Mouse (Mus musculus) gastrocnemius, postnatal 4 days (tissue): ENCODE measurements around the gene Phactr4. TPM values are rescaled to one million over a fixed set of nuclear protein-coding genes. Genes with fewer than 3 reads are reported as not detected.

Experiments used
- DNase-seq, 2 experiments: peaks; one replicate each; pipeline ENCODE4 v3.0.0; 2021 to 2022; ENCODE audit warnings: low spot score in 2 of 2, mixed read lengths in 2 of 2
- long read RNA-seq, 2 experiments: library from polyadenylated mRNA; stranded (forward); transcript quantifications; one replicate each; pipeline ENCODE4 v2.0.0; 2021
- total RNA-seq, 2 experiments: library from RNA; stranded (reverse); gene quantifications; 2 replicates each; pipeline ENCODE4 v1.2.3; 2021

Gene Phactr4
- 10 to 100 TPM; 25.3 to 25.9 TPM for total RNA-seq
- long read RNA-seq, experiment 1, full-length matches to known transcripts: 6 of 9 reads
- long read RNA-seq, experiment 1, partial matches to known transcripts: 3 of 9 reads
- long read RNA-seq, experiment 1, other reads (novel, unspliced or antisense): 0 of 9 reads
- long read RNA-seq, experiment 2, full-length matches to known transcripts: 5 of 10 reads
- long read RNA-seq, experiment 2, partial matches to known transcripts: 3 of 10 reads
- long read RNA-seq, experiment 2, other reads (novel, unspliced or antisense): 2 of 10 reads

GRCm38 (mm10) chr4:132421923-132422782 is at the start of gene Phactr4:
Gene Phactr4 (minus strand): TSS chr4:132422489.
- peak; percentile 92 to 99 for DNase-seq

- DNase-seq: no peak
Observed at GRCm38 (mm10) chr4:132469873-132470272, 47.6 kb upstream of the Phactr4 start.

GRCm38 (mm10) chr4:132464255-132464613 is 41.9 kb upstream of the Phactr4 start:
- no peak for DNase-seq

DNA sequence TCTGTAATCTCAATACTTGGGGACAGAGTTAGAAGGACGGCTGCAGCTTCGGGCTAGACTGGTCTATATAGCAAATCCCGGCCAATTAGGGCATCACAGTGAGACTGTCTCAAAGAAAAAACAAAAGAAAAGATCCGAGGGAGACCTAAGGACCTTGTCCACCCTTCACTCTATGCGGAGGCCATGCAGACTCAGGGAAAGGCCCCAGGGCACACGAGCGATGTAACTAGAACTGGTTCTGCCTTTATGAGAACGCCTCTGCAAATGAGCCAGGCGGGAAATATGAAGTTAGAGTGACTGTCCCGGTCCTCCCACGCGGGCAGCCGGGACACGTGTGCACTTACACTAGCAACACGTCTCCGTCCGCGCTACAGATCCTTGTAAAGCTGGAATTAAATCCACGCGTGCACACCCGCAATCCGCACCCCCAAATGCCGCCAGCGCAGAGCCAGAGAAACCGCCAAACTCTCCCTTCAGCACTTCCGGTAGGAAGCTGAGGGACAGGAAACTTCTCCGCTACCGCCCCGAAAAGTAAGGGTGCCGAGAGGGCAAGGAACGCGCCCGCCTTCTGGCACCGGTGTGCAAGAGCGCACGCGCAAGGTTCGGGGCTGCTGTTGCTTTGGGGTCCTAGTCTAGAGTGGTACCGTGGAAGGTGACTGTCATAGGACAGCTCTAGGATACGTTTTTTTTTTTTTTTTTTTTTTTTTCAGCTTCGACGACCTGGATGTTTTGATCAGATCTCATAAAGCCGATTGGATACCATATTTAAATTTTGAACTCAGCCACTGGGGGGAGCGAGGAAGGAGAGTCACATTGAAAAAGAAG is 41.4 kb upstream of the Phactr4 start, which contains the start of gene Med18:
Med18 (minus strand) TSS at position 492 of the 825 bp plus-strand sequence.
- peak; percentile 78 to 93 for DNase-seq

GRCm38 (mm10) chr4:132462836-132463235 is 40.5 kb upstream of the Phactr4 start:
- DNase-seq: no peak

GRCm38 (mm10) chr4:132460225-132460624 is 37.9 kb upstream of the Phactr4 start:
- no peak for DNase-seq

GRCm38 (mm10) chr4:132455561-132455960 is 33.3 kb upstream of the Phactr4 start:
- DNase-seq: no peak

DNA sequence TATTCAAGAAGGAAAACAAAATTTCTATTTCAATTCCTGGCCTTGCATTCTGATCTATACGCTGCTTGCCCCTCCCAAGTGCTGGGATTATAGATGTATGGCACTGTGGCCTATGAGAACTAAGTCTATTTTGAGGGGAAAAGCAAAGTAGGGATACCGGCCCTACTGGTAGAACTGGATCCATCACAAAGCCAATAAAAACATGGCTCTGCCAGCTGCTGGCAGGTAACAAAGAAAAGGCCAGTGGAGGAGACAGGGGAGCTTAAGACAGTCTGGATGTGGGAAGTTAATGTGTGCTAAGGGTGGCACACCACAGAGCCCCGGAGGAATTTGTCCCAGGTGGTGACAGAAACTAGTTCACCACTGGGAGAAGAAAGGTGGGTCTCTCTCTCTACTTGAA is 32.9 kb upstream of the Phactr4 start:
- no peak for DNase-seq

- DNase-seq: no peak
Observed at GRCm38 (mm10) chr4:132454216-132454615, 31.9 kb upstream of the Phactr4 start.

DNA sequence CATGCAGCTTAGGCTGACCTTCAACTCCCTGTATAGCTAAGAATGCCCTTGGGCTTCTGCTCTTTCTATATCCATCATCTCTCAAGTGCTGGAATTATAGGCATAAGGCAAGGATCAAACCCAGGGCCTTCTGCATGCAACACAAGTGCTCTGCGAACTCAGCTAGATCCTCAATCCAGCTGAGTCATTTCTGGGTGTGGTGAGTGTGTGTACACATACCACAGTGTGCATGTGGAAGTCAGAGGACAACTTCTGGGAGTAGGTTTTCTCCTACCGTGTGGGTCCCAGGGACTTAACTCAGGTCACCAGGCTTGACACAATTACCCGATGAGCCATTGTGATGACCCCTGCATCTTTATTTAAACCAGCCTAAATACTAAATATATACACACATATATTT is 27.5 kb upstream of the Phactr4 start:
- no peak for DNase-seq

DNA sequence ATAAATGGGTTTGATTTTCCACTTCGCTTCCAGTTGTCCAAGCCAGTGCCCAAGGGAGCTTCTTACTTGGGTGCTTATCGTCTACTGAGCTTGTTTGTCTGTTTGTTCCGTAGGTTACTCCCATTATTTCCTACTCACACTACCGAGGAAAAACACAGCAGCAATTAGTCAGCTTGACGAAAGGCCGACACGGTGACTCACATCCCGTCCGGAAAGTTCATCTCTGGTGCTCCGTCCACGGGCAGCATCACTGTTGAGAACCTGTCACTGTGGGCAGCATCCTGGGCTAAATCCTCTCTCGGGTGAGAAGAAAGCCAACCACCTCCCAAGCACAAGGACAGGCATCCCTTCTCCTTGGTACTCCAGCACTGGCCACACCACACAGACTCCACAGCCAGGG is 23.8 kb upstream of the Phactr4 start:
- no peak for DNase-seq

DNA sequence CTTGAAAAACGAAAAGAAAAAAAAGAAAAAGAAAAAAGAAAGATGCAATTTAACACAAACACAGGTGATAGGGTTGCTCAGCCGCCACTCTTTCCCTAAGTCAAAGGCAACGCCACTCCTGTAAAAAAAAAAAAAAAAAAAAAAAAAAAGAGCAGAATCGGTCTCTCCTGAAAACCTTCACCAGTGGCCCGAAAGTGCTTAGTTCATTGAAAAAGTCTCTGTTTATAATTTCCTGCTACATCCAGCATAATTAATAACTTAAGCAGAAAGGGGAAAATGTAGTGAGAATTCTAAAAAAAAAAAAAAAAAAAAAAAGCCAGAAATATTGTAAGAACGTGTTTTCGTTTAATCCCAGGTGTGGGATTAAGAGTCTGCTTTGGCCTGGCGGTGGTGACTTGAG is 22.2 kb upstream of the Phactr4 start:
- no peak for DNase-seq

DNA sequence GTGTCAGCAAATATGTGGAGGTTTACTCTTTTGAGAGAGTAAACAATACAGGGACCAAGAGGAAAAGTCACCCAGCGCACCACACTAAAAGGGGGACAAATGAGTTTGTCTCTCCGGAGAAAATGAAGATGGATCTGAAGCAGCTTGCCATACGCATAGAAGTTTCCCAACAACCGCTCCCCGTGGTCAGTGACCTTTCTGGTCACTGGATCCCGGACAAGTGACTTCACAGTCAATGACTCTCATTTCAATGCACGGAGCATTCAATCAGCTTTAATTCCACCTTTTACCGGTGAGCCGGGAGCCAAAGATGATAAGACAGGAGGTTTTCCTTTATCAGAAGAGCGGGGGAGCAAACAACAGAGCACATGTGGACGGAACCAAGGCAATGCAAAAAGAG is 15.6 kb upstream of the Phactr4 start:
- no peak for DNase-seq

GRCm38 (mm10) chr4:132432717-132433372 is 10.6 kb upstream of the Phactr4 start:
- no peak for DNase-seq

- no peak for DNase-seq
Observed at GRCm38 (mm10) chr4:132428022-132428542, 5.8 kb upstream of the Phactr4 start.

DNA sequence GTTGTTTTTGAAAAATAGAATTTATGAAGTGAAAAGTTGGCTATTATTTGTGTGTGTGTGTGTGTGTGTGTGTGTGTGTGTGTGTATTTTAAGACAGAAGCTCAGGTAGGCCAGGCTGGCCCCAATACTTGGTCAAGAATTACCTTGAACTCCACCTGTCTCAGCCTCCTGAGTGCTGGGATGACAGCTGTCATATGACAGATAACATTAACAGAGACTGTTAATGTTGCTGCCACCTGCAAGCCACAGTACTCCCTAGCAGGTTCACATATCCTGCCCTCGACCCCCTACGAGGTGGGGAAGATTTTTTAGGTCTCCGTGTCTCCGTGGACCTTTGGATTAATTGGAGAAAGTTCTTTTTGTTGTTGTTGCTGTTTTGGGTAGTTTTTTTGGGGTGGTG is 5.2 kb upstream of the Phactr4 start:
- no peak for DNase-seq

DNA sequence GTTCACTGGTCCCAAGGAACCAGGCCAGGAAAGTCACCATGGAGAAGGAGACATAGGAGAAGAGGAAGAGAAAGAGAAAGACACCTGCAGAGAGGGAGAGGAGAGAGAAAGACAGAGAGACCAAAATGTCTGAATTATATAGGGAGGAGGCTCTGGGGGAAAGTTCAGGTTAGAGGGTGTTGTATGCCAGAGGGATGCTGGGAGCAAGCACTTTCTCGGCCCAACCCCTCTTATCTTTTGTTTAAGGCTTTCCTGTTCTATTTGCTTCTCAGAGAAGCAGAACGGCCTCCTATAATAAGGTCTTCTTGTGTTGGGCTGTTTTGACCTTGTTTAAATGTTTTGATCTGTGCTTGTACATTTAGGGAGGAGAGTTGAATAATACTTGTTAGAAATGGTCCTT is 3.7 kb upstream of the Phactr4 start:
- DNase-seq: no peak

DNA sequence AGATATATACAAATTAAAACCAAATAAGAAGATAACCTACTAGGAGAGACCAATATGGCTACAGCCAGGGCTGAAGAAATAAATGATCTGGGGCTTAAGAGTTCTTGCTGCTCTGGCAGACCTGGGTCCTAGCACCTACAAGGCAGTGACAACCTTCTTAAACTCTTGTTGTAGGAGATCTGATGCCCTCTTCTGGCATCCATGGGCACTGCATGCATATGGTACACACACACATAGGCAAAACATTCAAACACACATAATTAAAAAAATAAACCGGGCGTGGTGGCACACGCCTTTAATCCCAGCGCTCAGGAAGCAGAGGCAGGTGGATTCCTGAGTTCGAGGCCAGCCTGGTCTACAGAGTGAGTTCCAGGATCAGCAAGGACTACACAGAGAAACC is 2.5 kb upstream of the Phactr4 start:
- DNase-seq: no peak

- DNase-seq: peak in 1 of 2 experiments; percentile 11
Observed at GRCm38 (mm10) chr4:132421556-132421922, 750 bp downstream of the Phactr4 start.

DNA sequence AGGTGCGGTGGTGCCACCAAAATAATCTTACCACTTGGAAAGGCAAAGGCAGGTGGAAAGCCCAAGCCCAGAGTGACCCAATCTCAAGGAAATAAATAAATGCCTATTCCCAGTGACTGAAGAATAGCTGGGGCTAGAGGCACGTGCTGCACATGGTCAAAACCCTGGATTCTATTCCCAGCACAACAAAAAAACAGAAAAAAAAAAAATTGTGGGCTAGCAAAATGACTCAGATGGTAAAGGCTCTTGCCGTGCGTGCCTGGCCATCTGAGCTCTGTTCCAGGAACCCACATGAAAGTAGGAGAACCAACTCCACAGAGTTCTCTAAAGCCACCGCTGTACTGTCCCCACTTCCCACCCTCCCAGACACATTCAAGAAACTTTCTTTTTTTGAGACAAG is 1.8 kb downstream of the Phactr4 start:
- no peak for DNase-seq

DNA sequence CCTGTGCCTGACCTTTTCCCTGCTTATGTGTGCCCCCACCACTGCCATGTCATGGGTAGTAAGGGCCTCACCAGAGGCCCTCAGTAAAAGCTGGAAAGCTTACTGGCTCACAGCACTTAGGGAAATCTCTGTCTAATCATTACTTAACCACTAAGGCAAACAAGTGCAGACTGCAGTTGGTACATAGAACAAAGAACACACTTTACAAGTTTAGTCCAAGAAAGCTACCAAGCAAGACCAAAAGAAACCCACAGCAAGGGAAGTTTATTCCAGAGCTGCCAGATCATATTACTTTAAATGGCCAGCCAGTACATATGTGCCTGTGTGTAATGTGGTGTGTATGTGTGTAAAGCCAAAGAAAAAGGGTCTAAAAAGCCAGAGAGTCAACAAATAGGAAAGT is 6.3 kb downstream of the Phactr4 start:
- DNase-seq: no peak
